Mouse (Mus musculus) CH12.LX (cell line): Measurements from ENCODE around the gene Nhlrc4. TPM values are rescaled to one million over a fixed set of nuclear protein-coding genes. Genes with fewer than 3 reads are reported as not detected.

Source experiments
- DNase-seq: peaks from one replicate; pipeline ENCODE4 v3.0.0-alpha.2; 2013; ENCODE audit errors: extremely low read depth
- H3K27ac ChIP-seq: 2 replicates; pipeline ENCODE4 v1.5.1; 2012; ENCODE audit warnings: low read depth, mild to moderate bottlenecking, control low read depth, moderate library complexity; ENCODE audit not compliant: insufficient read depth
- H3K27me3 ChIP-seq: replicated peaks from 2 replicates; pipeline ENCODE3; 2012; ENCODE audit warnings: inconsistent platforms
- H3K36me3 ChIP-seq, 2 experiments: replicated peaks in 1 of 2; 2 replicates each; pipeline versions ENCODE3 to v1.6.1; 2012; ENCODE audit warnings: inconsistent platforms in 1 of 2, low read length in 1 of 2, mild to moderate bottlenecking in 1 of 2, mixed read lengths in 1 of 2, moderate library complexity in 1 of 2; ENCODE audit not compliant: control insufficient read depth in 1 of 2, insufficient read depth in 1 of 2
- H3K4me1 ChIP-seq, 2 experiments: 2 replicates each; pipeline ENCODE4 v1.6.1; 2012; ENCODE audit warnings: inconsistent platforms in 1 of 2, moderate library complexity in 1 of 2; ENCODE audit not compliant: insufficient read depth in 2 of 2, control insufficient read depth in 1 of 2
- H3K4me2 ChIP-seq: 2 replicates; pipeline ENCODE4 v1.6.1; 2012; ENCODE audit warnings: low read depth, mild to moderate bottlenecking, control low read depth; ENCODE audit not compliant: poor library complexity, insufficient read depth, severe bottlenecking
- H3K4me3 ChIP-seq, 3 experiments: fragments of 150-350 bp in 1 of 3; sonication (generic) in 1 of 3; replicated peaks in 1 of 3; 2 replicates each; pipeline versions ENCODE3 to v1.5.1; 2011 to 2012; ENCODE audit warnings: low read depth in 2 of 3, low read length in 2 of 3, mild to moderate bottlenecking in 2 of 3, moderate library complexity in 2 of 3, control low read depth in 1 of 3, improper control_type of control experiment in 1 of 3, inconsistent platforms in 1 of 3, mixed read lengths in 1 of 3; ENCODE audit not compliant: poor library complexity in 1 of 3
- H3K79me2 ChIP-seq: replicated peaks from 2 replicates; pipeline ENCODE4 v1.6.1; 2012; ENCODE audit warnings: mild to moderate bottlenecking, moderate library complexity; ENCODE audit not compliant: control insufficient read depth, poor library complexity, insufficient read depth, severe bottlenecking; ENCODE audit errors: extremely low read depth
- H3K9ac ChIP-seq: 2 replicates; pipeline ENCODE4 v1.6.1; 2012; ENCODE audit warnings: low read depth, mild to moderate bottlenecking, control low read depth, moderate library complexity; ENCODE audit not compliant: insufficient read depth
- H3K9me3 ChIP-seq: replicated peaks from 2 replicates; pipeline ENCODE3; 2012; ENCODE audit warnings: low read length, inconsistent platforms, mixed read lengths
- CHD2 ChIP-seq: IDR thresholded peaks from 2 replicates; pipeline ENCODE4 v1.6.1; 2011; ENCODE audit warnings: low read length, improper control_type of control experiment
- CTCF ChIP-seq, 2 experiments: IDR thresholded peaks in 1 of 2; conservative IDR thresholded peaks in 1 of 2; 2 replicates each; pipeline ENCODE4 v1.5.1; 2011 to 2012; ENCODE audit warnings: low read depth in 2 of 2, low read length in 2 of 2, improper control_type of control experiment in 1 of 2, inconsistent platforms in 1 of 2, mild to moderate bottlenecking in 1 of 2, moderate library complexity in 1 of 2
- IRF4 ChIP-seq: IDR thresholded peaks from 2 replicates; pipeline ENCODE4 v1.6.1; 2014; ENCODE audit warnings: low read depth, mild to moderate bottlenecking, inconsistent platforms, low read length, improper control_type of control experiment
- MAZ ChIP-seq: IDR thresholded peaks from 2 replicates; pipeline ENCODE4 v1.6.1; 2012; ENCODE audit warnings: low read depth, mild to moderate bottlenecking, inconsistent platforms, low read length, improper control_type of control experiment, moderate library complexity
- NELFE ChIP-seq: IDR thresholded peaks from 2 replicates; pipeline ENCODE4 v1.6.1; 2011; ENCODE audit warnings: low read depth, low read length, improper control_type of control experiment
- NRF1 ChIP-seq: IDR thresholded peaks from 2 replicates; pipeline ENCODE4 v1.6.1; 2014; ENCODE audit warnings: low read depth, mild to moderate bottlenecking, inconsistent platforms, low read length, improper control_type of control experiment, moderate library complexity
- PAX5 ChIP-seq: IDR thresholded peaks from 2 replicates; pipeline ENCODE4 v1.6.1; 2012; ENCODE audit warnings: low read length, inconsistent platforms, mixed read lengths
- POLR2A ChIP-seq: IDR thresholded peaks from 2 replicates; pipeline ENCODE4 v1.6.1; 2011; ENCODE audit warnings: low read depth, mild to moderate bottlenecking, improper control_type of control experiment, low read length
- POLR2AphosphoS2 ChIP-seq: IDR thresholded peaks from 2 replicates; pipeline ENCODE4 v1.6.1; 2011; ENCODE audit warnings: low read depth, low read length, improper control_type of control experiment
- RCOR1 ChIP-seq: conservative IDR thresholded peaks from 2 replicates; pipeline ENCODE4 v1.6.1; 2012; ENCODE audit warnings: low read depth, mild to moderate bottlenecking, inconsistent platforms, low read length, improper control_type of control experiment
- SIN3A ChIP-seq: IDR thresholded peaks from 2 replicates; pipeline ENCODE4 v1.6.1; 2012; ENCODE audit warnings: low read length, improper control_type of control experiment, inconsistent platforms
- SMC3 ChIP-seq: IDR thresholded peaks from 2 replicates; pipeline ENCODE4 v1.6.1; 2011; ENCODE audit warnings: low read depth, low read length, improper control_type of control experiment
- UBTF ChIP-seq: IDR thresholded peaks from 2 replicates; pipeline ENCODE4 v1.6.1; 2012; ENCODE audit warnings: low read depth, mild to moderate bottlenecking, inconsistent platforms, low read length, improper control_type of control experiment, moderate library complexity
- USF1 ChIP-seq: IDR thresholded peaks from 2 replicates; pipeline ENCODE4 v1.6.1; 2014; ENCODE audit warnings: low read depth, mild to moderate bottlenecking, inconsistent platforms, low read length, improper control_type of control experiment
- ZKSCAN1 ChIP-seq: IDR thresholded peaks from 2 replicates; pipeline ENCODE4 v1.6.1; 2012; ENCODE audit warnings: low read depth, inconsistent platforms, low read length, improper control_type of control experiment, borderline replicate concordance
- ZMIZ1 ChIP-seq: IDR thresholded peaks from 2 replicates; pipeline ENCODE4 v1.6.1; 2012; ENCODE audit warnings: low read depth, mild to moderate bottlenecking, inconsistent platforms, low read length, improper control_type of control experiment
- dilution Hi-C: fragments of 300-500 bp; cut with MboI; formaldehyde crosslinking; loops from 2 replicates; pipeline ENCODE4 v1.14.3; 2020; ENCODE audit warnings: low sequenced_read_pairs; ENCODE audit not compliant: extremely low pct_unique_long_range_greater_than_20kb, extremely low pct_ligation_motif_present
- in situ Hi-C: fragments of 300-500 bp; cut with MboI; formaldehyde crosslinking; loops from 3 replicates; pipeline ENCODE4 v1.14.3; 2019; ENCODE audit warnings: low sequenced_read_pairs, low pct_ligation_motif_present, low pct_unique_long_range_greater_than_20kb, mixed read lengths
- polyA plus RNA-seq: library from polyadenylated mRNA; unstranded; fragments of >175 nt; gene quantifications from 2 replicates; pipeline ENCODE4 v1.2.1, GENCODE M21; 2012; ENCODE audit warnings: low read depth; ENCODE audit not compliant: insufficient read length
- total RNA-seq, 2 experiments: library from RNA; depleted of rRNA; stranded (reverse); fragments of 300-350 nt in 1 of 2; fragments of >200 nt in 1 of 2; gene quantifications; 2 replicates each; pipeline ENCODE4 v1.2.3; 2012 to 2014

Gene Nhlrc4
- total and polyA plus RNA-seq, 3 experiments, result not detected

DNA sequence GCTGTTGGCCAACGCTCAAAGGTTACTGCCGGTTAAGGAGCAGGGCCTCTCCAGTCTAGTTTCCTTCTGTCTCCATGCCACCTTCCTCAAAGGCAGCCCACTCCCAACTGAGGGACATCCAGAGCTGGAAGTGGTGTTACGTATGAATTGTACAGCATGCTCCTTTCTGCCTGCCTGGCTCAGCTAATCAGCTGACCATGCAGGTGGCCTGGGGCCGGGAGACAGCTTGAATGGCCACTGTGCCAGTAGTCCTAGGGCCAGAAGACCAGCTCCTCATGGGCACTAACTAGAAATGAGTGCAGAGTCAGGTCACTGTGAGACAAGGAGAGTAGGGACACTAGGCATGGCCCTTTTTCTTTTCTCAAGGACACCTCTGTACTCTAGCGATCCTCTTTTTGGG is 8.4 kb upstream of the Nhlrc4 start:
- Histone ChIP-seq H3K4me2 (no peak overlapping the region), H3K36me3 (peaks cover 3 to 16% of the 10 kb centered on the region in 2 experiments), H3K4me1 (peaks cover 2 to 3% of the 10 kb centered on the region in 2 experiments; a peak in 1 of 4 replicates), H3K27me3 (peaks cover 45% of the 10 kb centered on the region), H3K4me3 (no peak overlapping the region), H3K9me3 (no peaks in the 10 kb centered on the region), H3K79me2 (no peaks in the 10 kb centered on the region), H3K27ac (no peak overlapping the region), H3K9ac (no peak overlapping the region)
- in situ Hi-C loops, result no loop called here
- TF ChIP-seq IRF4 (no peak), PAX5 (no peak), ZMIZ1 (no peak), CTCF (conservative IDR thresholded peaks at IDR 0.05 in 1 of 2, IDR thresholded peaks at IDR 0.05 in 1 of 2; ENCODE audit: low read depth in 2 of 2, low read length in 2 of 2) (no peak), CHD2 (no peak), SMC3 (no peak), ZKSCAN1 (no peak), MAZ (no peak), NRF1 (no peak)
- DNase-seq, result no peak
- dilution Hi-C loops, result no loop called here

DNA sequence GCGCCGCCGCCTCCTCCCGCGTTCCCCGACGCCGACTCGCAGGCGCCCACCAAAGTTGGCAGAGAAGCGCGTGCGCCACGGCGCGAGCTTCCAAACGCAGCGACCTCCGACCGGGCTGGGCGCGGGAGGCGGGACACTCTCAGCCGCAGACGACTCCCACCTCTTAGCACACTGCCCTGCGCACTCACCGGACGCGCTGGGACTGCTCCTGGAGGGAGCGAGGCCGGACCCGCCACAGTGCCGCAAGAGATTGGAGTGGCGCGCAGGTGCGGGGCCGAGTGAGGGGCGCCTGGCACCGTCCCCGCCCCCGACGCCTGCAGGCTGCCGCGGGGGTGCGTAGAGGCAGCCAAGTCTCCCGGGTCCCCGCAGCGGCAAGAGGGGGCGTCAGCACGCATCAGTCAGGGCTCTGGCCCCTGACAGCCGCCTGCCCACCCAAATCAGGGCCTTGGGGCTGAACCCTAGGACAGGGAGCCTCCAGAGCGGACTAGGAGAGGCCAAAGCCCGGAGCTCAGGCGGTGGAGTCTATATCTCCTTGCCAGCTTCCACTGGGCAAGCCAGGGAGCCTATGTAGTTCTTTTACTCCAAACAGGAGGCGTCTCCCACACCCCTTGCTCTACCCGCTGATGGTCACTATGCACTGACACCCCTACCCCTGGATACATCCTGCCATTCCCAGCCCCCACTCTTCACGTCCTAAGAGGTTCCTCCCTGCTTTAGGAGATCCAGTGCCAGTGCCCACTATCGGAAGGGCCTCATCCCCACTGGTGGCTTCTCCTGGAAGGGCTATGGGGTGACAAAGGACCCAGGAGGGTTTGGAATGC is 7.3 kb upstream of the Nhlrc4 start, which contains the start of gene A930017K11Rik:
A930017K11Rik (minus strand) TSS at position 763 of the 821 bp plus-strand sequence.
- no peak for DNase-seq
- peaks cover 2 to 3% of the 10 kb centered on the region in 2 experiments; a peak in 1 of 4 replicates for H3K4me1 ChIP-seq
- in situ Hi-C loops, result no loop called here
- dilution Hi-C loops, result no loop called here
- H3K36me3 ChIP-seq, result peaks cover 0 to 5% of the 10 kb centered on the region in 2 experiments
- H3K27me3 ChIP-seq, result peaks cover 55% of the 10 kb centered on the region
- H3K4me2 ChIP-seq, result no peak within 1 kb of the TSS
- no peak within 1 kb of the TSS for H3K9ac ChIP-seq
- H3K9me3 ChIP-seq, result no peaks in the 10 kb centered on the region
- no peak within 1 kb of the TSS for H3K4me3 ChIP-seq
- TF ChIP-seq RCOR1 (no peak), NELFE (no peak), POLR2AphosphoS2 (no peak)
- TF ChIP-seq, all 38 proteins: peak for 0
- no peaks in the 10 kb centered on the region for H3K79me2 ChIP-seq
- no peak within 1 kb of the TSS for H3K27ac ChIP-seq

DNA sequence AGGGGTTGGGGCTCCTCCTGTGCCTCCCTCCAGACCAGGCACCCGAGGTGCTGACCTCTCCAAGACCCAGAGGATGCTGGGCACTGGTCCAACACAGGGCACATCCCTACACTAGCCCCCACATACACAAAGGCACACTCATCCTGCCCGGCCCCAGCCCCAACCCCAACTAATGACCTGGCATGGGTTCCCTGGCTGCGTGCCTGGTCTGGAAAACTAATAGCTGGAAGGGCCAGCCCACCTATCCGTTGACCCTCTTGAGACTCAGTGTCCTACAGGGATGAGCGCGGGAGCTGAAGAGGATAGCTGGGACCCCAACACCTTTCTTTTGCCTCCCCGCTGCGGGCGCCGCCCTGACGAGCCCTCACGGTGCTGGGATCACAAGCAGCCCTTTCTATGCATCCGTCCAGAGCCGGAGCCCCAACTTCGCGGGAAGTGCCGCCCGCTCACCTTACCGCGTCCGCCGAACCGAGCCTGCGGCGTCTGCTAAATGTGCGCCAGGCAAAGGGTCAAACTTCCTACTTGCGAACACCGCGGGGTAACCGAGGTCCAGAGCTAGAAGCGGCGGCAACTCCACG is 6.6 kb upstream of the Nhlrc4 start:
- Histone ChIP-seq H3K9me3 (no peaks in the 10 kb centered on the region), H3K4me1 (peaks cover 2 to 3% of the 10 kb centered on the region in 2 experiments; a peak in 1 of 4 replicates), H3K4me2 (no peak overlapping the region), H3K9ac (no peak overlapping the region), H3K27me3 (peaks cover 62% of the 10 kb centered on the region), H3K79me2 (no peaks in the 10 kb centered on the region), H3K36me3 (no peaks in the 10 kb centered on the region), H3K4me3 (no peak overlapping the region), H3K27ac (no peak overlapping the region)
- dilution Hi-C loops, result no loop called here
- DNase-seq, result no peak
- in situ Hi-C loops, result no loop called here
- TF ChIP-seq ZMIZ1 (no peak), RCOR1 (no peak), USF1 (no peak), UBTF (no peak), POLR2A (no peak), SIN3A (no peak)
